Mouse (Mus musculus): ENCODE data around the gene Ube2c. TPM values are rescaled to one million over a fixed set of nuclear protein-coding genes. Genes with fewer than 3 reads are reported as not detected.

Gene Ube2c
- polyA plus RNA-seq, 1 experiment: 103 TPM

- peaks cover 31% of the 10 kb centered on the region for H3K36me3 ChIP-seq (ENCODE audit: control insufficient read depth, insufficient read depth)
- H3K4me2 ChIP-seq (ENCODE audit: low read depth): no peak overlapping the region
- H3K27me3 ChIP-seq (ENCODE audit: control insufficient read depth, insufficient read depth, insufficient read length): no peaks in the 10 kb centered on the region
- peaks cover 11% of the 10 kb centered on the region for H3K79me2 ChIP-seq (ENCODE audit: control insufficient read depth, insufficient read depth)
- TF ChIP-seq CEBPB (IDR thresholded peaks at IDR 0.05; ENCODE audit: insufficient read depth, poor library complexity, severe bottlenecking): no peak
- TF ChIP-seq REST (IDR thresholded peaks at IDR 0.05; ENCODE audit: insufficient read depth, insufficient read length): no peak
- TF ChIP-seq MAX (IDR thresholded peaks at IDR 0.05; ENCODE audit: low read depth): no peak
- no peak for TF ChIP-seq SRF (IDR thresholded peaks at IDR 0.05; ENCODE audit: control insufficient read depth, insufficient read length, low read depth)
- no peak for TF ChIP-seq MYOG (IDR thresholded peaks at IDR 0.05; ENCODE audit: control insufficient read depth in 1 of 3, insufficient read depth in 1 of 3, insufficient read length in 2 of 3, low read depth in 2 of 3)
- no peak for TF ChIP-seq E2F4 (IDR thresholded peaks at IDR 0.05; ENCODE audit: insufficient read depth)
- no peak for TF ChIP-seq POLR2AphosphoS2 (IDR thresholded peaks at IDR 0.05; ENCODE audit: insufficient read length, low read depth)
- TF ChIP-seq USF1 (IDR thresholded peaks at IDR 0.05; ENCODE audit: low read depth): no peak
- TF ChIP-seq TCF3 (IDR thresholded peaks at IDR 0.05; ENCODE audit: insufficient read length, low read depth): no peak
- no peak for TF ChIP-seq POLR2A (IDR thresholded peaks at IDR 0.05; ENCODE audit: insufficient read length, low read depth)
- TF ChIP-seq MYOD1 (IDR thresholded peaks at IDR 0.05; ENCODE audit: control insufficient read depth in 1 of 3, insufficient read length in 2 of 3, low read depth in 2 of 3): no peak
- no peak for TF ChIP-seq TCF12 (IDR thresholded peaks at IDR 0.05; ENCODE audit: insufficient read depth, poor library complexity, severe bottlenecking)
- H3ac ChIP-seq (ENCODE audit: control insufficient read depth, insufficient read length): no peak overlapping the region
- no peak overlapping the region for H3K4me3 ChIP-seq
Measured at GRCm38 (mm10) chr2:164765841-164766240, 3.9 kb upstream of the Ube2c start.

- Histone ChIP-seq H3ac (ENCODE audit: control insufficient read depth, insufficient read length) (no peak overlapping the region), H3K79me2 (ENCODE audit: control insufficient read depth, insufficient read depth) (peaks cover 13% of the 10 kb centered on the region), H3K4me3 (no peak overlapping the region), H3K36me3 (ENCODE audit: control insufficient read depth, insufficient read depth) (peaks cover 16% of the 10 kb centered on the region), H3K4me2 (ENCODE audit: low read depth) (no peak overlapping the region), H3K27me3 (ENCODE audit: control insufficient read depth, insufficient read depth, insufficient read length) (no peaks in the 10 kb centered on the region)
- TF ChIP-seq SRF (IDR thresholded peaks at IDR 0.05; ENCODE audit: control insufficient read depth, insufficient read length, low read depth) (no peak), POLR2AphosphoS2 (IDR thresholded peaks at IDR 0.05; ENCODE audit: insufficient read length, low read depth) (no peak), POLR2A (IDR thresholded peaks at IDR 0.05; ENCODE audit: insufficient read length, low read depth) (no peak), TCF12 (IDR thresholded peaks at IDR 0.05; ENCODE audit: insufficient read depth, poor library complexity, severe bottlenecking) (no peak), TCF3 (IDR thresholded peaks at IDR 0.05; ENCODE audit: insufficient read length, low read depth) (no peak), MAX (IDR thresholded peaks at IDR 0.05; ENCODE audit: low read depth) (no peak), MYOG (IDR thresholded peaks at IDR 0.05; ENCODE audit: control insufficient read depth in 1 of 3, insufficient read depth in 1 of 3, insufficient read length in 2 of 3, low read depth in 2 of 3) (no peak), MYOD1 (IDR thresholded peaks at IDR 0.05; ENCODE audit: control insufficient read depth in 1 of 3, insufficient read length in 2 of 3, low read depth in 2 of 3) (no peak), E2F4 (IDR thresholded peaks at IDR 0.05; ENCODE audit: insufficient read depth) (no peak), USF1 (IDR thresholded peaks at IDR 0.05; ENCODE audit: low read depth) (no peak), CEBPB (IDR thresholded peaks at IDR 0.05; ENCODE audit: insufficient read depth, poor library complexity, severe bottlenecking) (no peak), REST (IDR thresholded peaks at IDR 0.05; ENCODE audit: insufficient read depth, insufficient read length) (no peak)
Measured at GRCm38 (mm10) chr2:164767812-164768540, 1.7 kb upstream of the Ube2c start.

- Histone ChIP-seq H3K4me3 (peak overlapping the region; percentile 80), H3K4me2 (ENCODE audit: low read depth) (peak overlapping the region; percentile 72), H3ac (ENCODE audit: control insufficient read depth, insufficient read length) (peak overlapping the region; percentile 1), H3K36me3 (ENCODE audit: control insufficient read depth, insufficient read depth) (peaks cover 14% of the 10 kb centered on the region), H3K27me3 (ENCODE audit: control insufficient read depth, insufficient read depth, insufficient read length) (no peaks in the 10 kb centered on the region), H3K79me2 (ENCODE audit: control insufficient read depth, insufficient read depth) (peaks cover 13% of the 10 kb centered on the region)
- TF ChIP-seq MAX (IDR thresholded peaks at IDR 0.05; ENCODE audit: low read depth) (no peak), TCF3 (IDR thresholded peaks at IDR 0.05; ENCODE audit: insufficient read length, low read depth) (no peak)
Measured at GRCm38 (mm10) chr2:164770279-164770678, 581 bp downstream of the Ube2c start.

GRCm38 (mm10) chr2:164771123-164771522 is 1.4 kb downstream of the Ube2c start:
- Histone ChIP-seq H3K4me3 (peak overlapping the region; percentile 80), H3K27me3 (ENCODE audit: control insufficient read depth, insufficient read depth, insufficient read length) (no peaks in the 10 kb centered on the region), H3K4me2 (ENCODE audit: low read depth) (peak overlapping the region; percentile 72), H3ac (ENCODE audit: control insufficient read depth, insufficient read length) (no peak overlapping the region), H3K79me2 (ENCODE audit: control insufficient read depth, insufficient read depth) (peaks cover 13% of the 10 kb centered on the region), H3K36me3 (ENCODE audit: control insufficient read depth, insufficient read depth) (peaks cover 10% of the 10 kb centered on the region)
- TF ChIP-seq USF1 (IDR thresholded peaks at IDR 0.05; ENCODE audit: low read depth) (no peak), POLR2AphosphoS2 (IDR thresholded peaks at IDR 0.05; ENCODE audit: insufficient read length, low read depth) (no peak), CEBPB (IDR thresholded peaks at IDR 0.05; ENCODE audit: insufficient read depth, poor library complexity, severe bottlenecking) (no peak), POLR2A (IDR thresholded peaks at IDR 0.05; ENCODE audit: insufficient read length, low read depth) (no peak), SRF (IDR thresholded peaks at IDR 0.05; ENCODE audit: control insufficient read depth, insufficient read length, low read depth) (no peak), MYOG (IDR thresholded peaks at IDR 0.05; ENCODE audit: control insufficient read depth in 1 of 3, insufficient read depth in 1 of 3, insufficient read length in 2 of 3, low read depth in 2 of 3) (no peak), TCF3 (IDR thresholded peaks at IDR 0.05; ENCODE audit: insufficient read length, low read depth) (no peak), TCF12 (IDR thresholded peaks at IDR 0.05; ENCODE audit: insufficient read depth, poor library complexity, severe bottlenecking) (no peak), MAX (IDR thresholded peaks at IDR 0.05; ENCODE audit: low read depth) (no peak)
